Mouse (Mus musculus) midbrain, embryonic 14.5 days (tissue): ENCODE results near the gene Brat1. TPM values are rescaled to one million over a fixed set of nuclear protein-coding genes. Genes with fewer than 3 reads are reported as not detected.

ENCODE experiments used
- ATAC-seq: fragments of 200-750 bp; cut with Nextera tagmentation; 2 replicates; pipeline ENCODE4 v1.8.0; 2017; ENCODE audit warnings: moderate number of reproducible peaks, moderate library complexity; ENCODE audit not compliant: low FRiP score, low TSS enrichment
- DNase-seq: peaks from one replicate; pipeline ENCODE4 v3.0.0-alpha.2; 2015
- H3K27ac ChIP-seq: fragments of 300-500 bp; sonication (generic); replicated peaks from 2 replicates; pipeline ENCODE4 v1.5.1; 2014; ENCODE audit warnings: mild to moderate bottlenecking, low read depth, low read length, moderate library complexity
- H3K27me3 ChIP-seq: fragments of 300-500 bp; sonication (generic); 2 replicates; pipeline ENCODE4 v1.6.1; 2014; ENCODE audit warnings: low read length, control low read depth, mixed read lengths; ENCODE audit not compliant: control insufficient read depth, insufficient read depth
- H3K36me3 ChIP-seq: fragments of 300-500 bp; sonication (generic); 2 replicates; pipeline ENCODE4 v1.6.1; 2014; ENCODE audit warnings: low read length, control low read depth; ENCODE audit not compliant: control insufficient read depth, insufficient read depth
- H3K4me1 ChIP-seq: fragments of 300-500 bp; sonication (generic); 2 replicates; pipeline ENCODE4 v1.6.1; 2014; ENCODE audit warnings: mild to moderate bottlenecking, antibody characterized with exemption, low read length, control low read depth; ENCODE audit not compliant: control insufficient read depth, insufficient read depth
- H3K4me2 ChIP-seq: fragments of 300-500 bp; sonication (generic); 2 replicates; pipeline ENCODE4 v1.6.1; 2014; ENCODE audit warnings: mild to moderate bottlenecking, low read length, moderate library complexity
- H3K4me3 ChIP-seq: fragments of 300-500 bp; sonication (generic); replicated peaks from 2 replicates; pipeline ENCODE4 v1.5.1; 2014; ENCODE audit warnings: low read depth, low read length
- H3K9ac ChIP-seq: fragments of 300-500 bp; sonication (generic); replicated peaks from 2 replicates; pipeline ENCODE4 v1.6.1; 2014; ENCODE audit warnings: mild to moderate bottlenecking, low read length, moderate library complexity
- H3K9me3 ChIP-seq: fragments of 300-500 bp; sonication (generic); 2 replicates; pipeline ENCODE4 v1.6.1; 2016; ENCODE audit warnings: low read length, control low read depth, mixed read lengths; ENCODE audit not compliant: control insufficient read depth
- WGBS: fragments of 180-500 bp; shearing (Covaris S2); extraction: QIAGEN DNeasy Blood & Tissue Kit; methylation state at CpG from one replicate; pipeline ENCODE4 v1.1.7; 2014; 5-methylcytosine and 5-hydroxymethylcytosine counted together
- polyA plus RNA-seq: library from polyadenylated mRNA; unstranded; fragments of >200 nt; fragmentation: Nextera tagmentation; extraction: Ambion mirVana; gene quantifications from 2 replicates; pipeline ENCODE4 v1.2.1, GENCODE M21; 2014

Gene Brat1
- polyA plus RNA-seq, 1 experiment from 2014 or later: 19.0 TPM

GRCm38 (mm10) chr5:140764921-140765613 lies 60.3 kb downstream of the Brat1 start:
- peaks cover 13% of the 10 kb centered on the region for H3K4me1 ChIP-seq
- peaks cover 18% of the 10 kb centered on the region for H3K36me3 ChIP-seq
- H3K9ac ChIP-seq: no peak overlapping the region
- H3K4me3 ChIP-seq: no peak overlapping the region
- DNase-seq (no peak), ATAC-seq (no peak)
- H3K9me3 ChIP-seq: no peaks in the 10 kb centered on the region
- H3K27me3 ChIP-seq: no peaks in the 10 kb centered on the region
- H3K27ac ChIP-seq: 0 out of 2 replicates have a peak overlapping the region, but pooled peaks have one; percentile 13
- H3K4me2 ChIP-seq: no peak overlapping the region
- 82% methylated on average over 6 of the region's 6 CpGs for WGBS

- Histone ChIP-seq H3K27ac (no peak overlapping the region), H3K4me1 (peaks cover 18% of the 10 kb centered on the region), H3K9me3 (no peaks in the 10 kb centered on the region), H3K4me2 (no peak overlapping the region), H3K4me3 (no peak overlapping the region), H3K9ac (no peak overlapping the region), H3K36me3 (peaks cover 5% of the 10 kb centered on the region; the same call in 1 of the 2 replicates), H3K27me3 (no peaks in the 10 kb centered on the region)
- ATAC-seq (no peak), DNase-seq (no peak)
- WGBS: 89% methylated on average over 4 of the region's 4 CpGs
Measured at GRCm38 (mm10) chr5:140766566-140766965, 61.8 kb downstream of the Brat1 start.

- H3K4me1 ChIP-seq: peaks cover 20% of the 10 kb centered on the region
- ATAC-seq (peak; percentile 68; the same call in 1 of the 2 replicates), DNase-seq (peak; percentile 76)
- H3K36me3 ChIP-seq: no peaks in the 10 kb centered on the region
- no peak overlapping the region for H3K4me3 ChIP-seq
- H3K27ac ChIP-seq: peak overlapping the region; percentile 86
- H3K9ac ChIP-seq: peak overlapping the region; percentile 36
- H3K9me3 ChIP-seq: no peaks in the 10 kb centered on the region
- H3K27me3 ChIP-seq: no peaks in the 10 kb centered on the region
- under 1% methylated on average over 9 of the region's 9 CpGs for WGBS
- no peak overlapping the region for H3K4me2 ChIP-seq
Measured at GRCm38 (mm10) chr5:140767704-140768141, 62.9 kb downstream of the Brat1 start.

- ATAC-seq (no peak), DNase-seq (peak; percentile 17)
Measured at GRCm38 (mm10) chr5:140768333-140768732, 63.5 kb downstream of the Brat1 start.

More at GRCm38 (mm10) chr5:140768333-140768732, 63.5 kb downstream of the Brat1 start:
- H3K36me3 ChIP-seq: no peaks in the 10 kb centered on the region
- no peak overlapping the region for H3K4me3 ChIP-seq
- no peaks in the 10 kb centered on the region for H3K27me3 ChIP-seq
- peaks cover 20% of the 10 kb centered on the region for H3K4me1 ChIP-seq
- no peak overlapping the region for H3K4me2 ChIP-seq
- 77% methylated on average over 5 of the region's 5 CpGs for WGBS
- peak overlapping the region; percentile 86 for H3K27ac ChIP-seq
- peak overlapping the region; percentile 36; the same call in 1 of the 2 replicates for H3K9ac ChIP-seq
- no peaks in the 10 kb centered on the region for H3K9me3 ChIP-seq

Other genes starting within 250 kb of the Brat1 start
- gene Chst12, start 199.5 kb upstream of the Brat1 start, polyA plus RNA-seq: 14.8 and 16.2 TPM in 2 replicates
- not detected in 2 replicates for gene Grifin, start 139.9 kb upstream of the Brat1 start, polyA plus RNA-seq
- gene Lfng, start 97.7 kb upstream of the Brat1 start, polyA plus RNA-seq: 20.5 and 25.2 TPM in 2 replicates
- 72.1 and 86.7 TPM in 2 replicates for gene Ttyh3, start 56.0 kb upstream of the Brat1 start, polyA plus RNA-seq
- gene Iqce, start 2.6 kb upstream of the Brat1 start, polyA plus RNA-seq: 22.9 and 25.0 TPM in 2 replicates
- 1.9 and 3.1 TPM in 2 replicates for gene Amz1, start 19.1 kb downstream of the Brat1 start, polyA plus RNA-seq
- 21.6 and 22.5 TPM in 2 replicates for gene Gna12, start 125.4 kb downstream of the Brat1 start, polyA plus RNA-seq